Mouse (Mus musculus) common myeloid progenitor, adult 5-6 weeks (primary cell): ENCODE results near the gene Gm12830. TPM values are rescaled to one million over a fixed set of nuclear protein-coding genes. Genes with fewer than 3 reads are reported as not detected.

Experiments used
- ATAC-seq: replicated peaks from 2 replicates; pipeline ENCODE4 v1.8.0; 2016; ENCODE audit warnings: low read depth, mild to moderate bottlenecking, moderate TSS enrichment, inconsistent platforms; ENCODE audit not compliant: poor library complexity, severe bottlenecking
- total RNA-seq: library from RNA; stranded (forward); fragments of 200-1000, 187-1606 nt; gene quantifications from 2 replicates; pipeline ENCODE4 v1.2.3, GENCODE M21; 2017

The Gm12830 gene
- total RNA-seq, 1 experiment from 2014 or later: not detected

GRCm38 (mm10) chr4:114843097-114843721, 21.7 kb downstream of the Gm12830 start:
- ATAC-seq: 0 out of 2 replicates have a peak, but pooled peaks have one; percentile 18

DNA sequence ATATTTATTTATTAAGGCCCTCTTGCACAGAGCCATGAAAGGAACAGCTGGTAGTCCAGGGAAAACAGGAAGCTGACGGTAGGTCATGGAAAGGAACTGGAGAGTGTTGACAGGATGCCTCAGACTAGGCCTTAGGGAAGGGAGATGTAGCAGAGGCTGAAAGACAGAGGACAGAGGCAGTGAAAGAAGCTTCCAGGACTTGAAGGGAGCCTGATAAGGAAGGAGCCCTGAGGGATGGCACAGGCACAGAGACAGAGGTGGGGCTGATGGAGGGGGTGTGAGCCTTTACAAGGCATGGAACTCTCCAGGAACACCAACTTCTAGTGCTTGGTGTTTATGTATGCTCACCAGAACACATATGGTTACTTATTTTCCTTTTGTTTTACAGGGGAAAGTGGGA, 23.1 kb downstream of the Gm12830 start:
- ATAC-seq: no peak

DNA sequence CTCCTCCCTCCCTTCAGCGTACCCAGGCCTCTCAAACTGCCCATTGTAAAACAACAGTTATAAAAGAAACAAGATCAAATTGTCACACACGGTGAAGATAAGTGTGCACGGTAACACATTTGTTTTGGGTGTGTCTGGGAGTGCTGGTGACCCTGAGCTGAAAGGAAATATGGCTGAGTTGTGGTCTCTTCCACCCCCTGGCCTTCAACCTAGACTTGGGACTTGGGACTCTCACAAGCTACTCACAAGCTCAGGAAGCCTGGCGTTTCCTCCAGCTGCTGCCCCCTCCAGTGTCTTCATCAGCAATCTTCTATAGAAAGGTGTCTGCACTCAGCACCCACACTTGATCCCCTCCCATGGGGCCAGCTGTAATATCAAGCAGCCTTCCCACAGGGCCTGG, 24.1 kb downstream of the Gm12830 start:
- ATAC-seq: no peak

DNA sequence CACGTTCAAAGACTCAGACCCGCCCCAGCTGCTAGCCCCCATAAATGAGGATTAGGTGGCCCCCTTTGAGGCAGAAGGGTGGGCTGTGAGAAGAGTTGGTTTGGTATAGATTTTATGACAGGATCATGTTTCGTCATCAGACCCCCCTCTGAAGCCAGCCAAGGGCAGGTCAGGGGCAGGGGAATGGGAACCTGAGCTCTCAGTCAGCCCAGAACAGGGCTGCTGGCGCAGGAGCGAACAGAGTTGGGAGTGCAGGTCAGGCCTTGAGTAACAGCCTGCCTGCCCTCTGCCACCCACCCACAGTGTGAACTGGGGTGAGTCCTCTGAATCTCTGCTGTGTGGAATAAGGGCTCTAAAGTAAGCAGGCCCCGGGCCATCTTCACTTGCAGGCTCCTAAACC, 25.2 kb downstream of the Gm12830 start:
- ATAC-seq: no peak

- no peak for ATAC-seq
Observed at GRCm38 (mm10) chr4:114853968-114854367, 32.4 kb downstream of the Gm12830 start.

DNA sequence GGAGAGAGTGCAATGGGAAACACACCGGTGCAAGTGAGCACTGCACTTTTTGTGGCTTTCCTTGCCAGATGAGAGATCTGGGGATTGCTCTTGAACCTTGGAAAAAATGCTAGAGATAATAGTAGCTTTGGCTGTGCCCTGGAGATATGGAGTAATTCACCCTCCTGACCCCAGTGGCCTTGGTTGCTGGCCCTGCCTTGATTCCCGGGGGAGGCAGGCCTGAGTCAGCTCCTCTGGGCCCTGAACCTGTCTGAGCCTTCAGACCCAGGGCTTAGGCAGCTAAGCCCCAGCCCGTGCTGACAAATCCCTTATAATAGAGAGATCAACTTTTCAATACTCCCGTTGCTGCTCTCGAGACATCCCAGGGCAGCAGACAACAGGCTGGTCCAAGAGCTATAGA, 36.9 kb downstream of the Gm12830 start:
- ATAC-seq: no peak

DNA sequence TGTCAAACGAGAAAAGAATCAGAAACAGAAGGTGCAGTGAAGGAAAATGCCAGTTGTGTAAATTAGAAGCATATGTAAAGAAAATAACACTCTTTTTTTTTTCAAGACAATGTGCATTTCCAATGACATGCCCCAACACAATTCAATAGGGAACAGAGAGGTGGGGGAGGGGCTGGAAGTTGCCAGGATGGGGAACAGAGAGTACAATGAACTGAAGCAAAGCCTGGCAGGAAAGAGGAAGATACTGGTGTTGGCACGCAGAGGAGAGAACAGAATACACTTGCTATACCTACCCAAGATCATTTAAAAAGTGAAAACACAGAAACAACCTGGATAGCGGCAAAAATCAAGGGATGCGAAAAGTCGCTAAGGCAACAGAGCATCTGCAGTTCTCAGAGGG, 41.6 kb downstream of the Gm12830 start:
- ATAC-seq: no peak

DNA sequence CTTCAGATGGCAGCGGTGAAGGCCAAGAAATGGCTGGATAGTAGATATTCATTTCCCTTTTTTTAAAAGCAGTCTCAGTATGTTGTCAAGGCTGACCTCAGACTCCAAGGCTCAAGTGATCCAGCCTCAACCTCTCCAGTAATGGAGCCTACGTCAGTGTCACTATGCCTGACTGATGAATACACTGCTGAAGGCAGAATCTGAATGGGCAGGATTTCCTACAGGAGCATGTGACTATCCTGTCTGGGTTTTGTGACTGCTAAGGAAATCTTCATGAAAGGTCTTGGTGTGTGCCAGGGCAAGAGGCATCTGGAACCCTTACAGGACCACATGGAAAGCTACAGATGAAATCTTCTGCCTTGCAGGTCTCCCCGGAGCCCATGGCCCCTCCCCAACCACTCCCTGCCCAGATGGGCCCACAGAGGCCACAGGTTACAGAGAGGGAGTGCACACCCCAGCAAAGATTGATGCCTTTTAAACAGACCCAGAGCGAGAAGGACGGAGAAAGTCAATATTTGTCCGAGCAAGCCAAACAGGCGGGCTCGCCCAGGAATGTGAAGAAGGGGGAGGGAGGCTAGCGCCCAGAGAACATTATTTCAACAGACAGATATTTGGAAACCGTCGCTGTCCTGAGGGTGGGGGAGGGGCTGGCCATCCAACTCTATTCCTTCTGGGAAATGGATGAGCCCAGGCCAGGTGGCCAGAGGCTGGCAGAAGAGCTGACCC, 48.4 kb downstream of the Gm12830 start:
- no peak for ATAC-seq

DNA sequence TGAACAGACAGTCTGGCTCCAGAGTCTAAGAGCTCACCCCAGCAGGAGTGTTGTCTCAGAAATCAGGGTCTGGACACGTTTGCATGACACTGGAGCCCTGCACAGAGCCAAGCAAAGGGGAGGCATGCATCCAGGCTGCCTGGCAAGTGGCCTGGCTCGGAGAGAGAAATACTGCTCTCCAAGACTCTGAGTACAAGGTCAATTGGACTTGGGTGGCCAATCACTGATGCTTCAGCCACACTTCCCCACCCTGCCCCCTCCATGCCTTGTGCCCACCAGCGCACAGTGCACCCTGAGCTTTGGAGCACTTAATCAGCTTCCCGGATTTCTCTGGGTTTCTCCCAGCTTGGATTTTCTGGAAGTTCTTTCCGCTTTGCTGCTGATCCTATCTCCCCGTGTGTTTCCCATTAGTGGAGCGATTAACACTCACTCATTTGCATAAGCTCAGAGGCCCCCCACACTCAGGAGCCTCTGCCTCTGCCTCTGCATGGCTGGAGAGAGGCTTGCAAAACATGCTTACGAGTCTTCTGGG, 55.0 kb downstream of the Gm12830 start:
- ATAC-seq: no peak

- ATAC-seq: no peak
Observed at GRCm38 (mm10) chr4:114882232-114882631, 60.7 kb downstream of the Gm12830 start.

DNA sequence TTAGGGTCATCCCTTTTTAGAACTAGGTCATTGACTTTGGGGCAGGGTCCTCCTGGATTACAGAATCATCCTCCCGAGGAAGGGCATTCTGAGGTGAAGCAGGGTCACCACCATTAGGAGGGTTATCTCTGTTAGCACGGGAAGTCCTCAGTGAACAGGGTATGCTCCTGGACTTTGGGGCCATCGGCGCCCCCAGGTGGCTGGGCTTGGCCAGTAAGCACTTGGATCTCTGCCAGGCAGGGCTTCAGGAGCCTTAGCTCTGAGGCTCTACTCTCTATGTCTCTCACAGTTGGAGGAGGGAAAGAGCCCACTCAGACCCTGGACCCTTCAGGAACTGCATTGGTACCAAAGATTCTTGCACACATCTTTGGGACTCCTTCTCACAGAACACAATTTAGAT, 76.3 kb downstream of the Gm12830 start:
- ATAC-seq: peak; percentile 59

DNA sequence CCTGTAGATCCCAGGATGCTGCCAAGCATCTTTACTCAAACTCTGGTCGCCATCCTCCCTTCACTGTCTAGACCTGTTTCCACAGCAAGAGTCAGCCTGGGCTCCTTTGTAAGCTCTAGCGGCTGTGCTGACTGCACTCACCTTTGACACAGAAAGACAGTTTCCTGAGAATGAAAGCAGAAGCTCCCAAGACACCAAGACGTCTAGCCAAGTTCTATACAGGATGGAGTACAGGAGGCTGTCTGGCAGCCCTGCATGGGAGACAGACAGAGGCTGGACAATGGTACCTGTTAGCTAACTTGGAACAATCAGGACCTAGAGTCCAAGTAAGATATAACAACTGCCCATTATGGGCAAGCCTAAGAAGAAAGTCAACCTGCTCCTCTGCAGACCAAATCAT, 78.4 kb downstream of the Gm12830 start:
- ATAC-seq: no peak

DNA sequence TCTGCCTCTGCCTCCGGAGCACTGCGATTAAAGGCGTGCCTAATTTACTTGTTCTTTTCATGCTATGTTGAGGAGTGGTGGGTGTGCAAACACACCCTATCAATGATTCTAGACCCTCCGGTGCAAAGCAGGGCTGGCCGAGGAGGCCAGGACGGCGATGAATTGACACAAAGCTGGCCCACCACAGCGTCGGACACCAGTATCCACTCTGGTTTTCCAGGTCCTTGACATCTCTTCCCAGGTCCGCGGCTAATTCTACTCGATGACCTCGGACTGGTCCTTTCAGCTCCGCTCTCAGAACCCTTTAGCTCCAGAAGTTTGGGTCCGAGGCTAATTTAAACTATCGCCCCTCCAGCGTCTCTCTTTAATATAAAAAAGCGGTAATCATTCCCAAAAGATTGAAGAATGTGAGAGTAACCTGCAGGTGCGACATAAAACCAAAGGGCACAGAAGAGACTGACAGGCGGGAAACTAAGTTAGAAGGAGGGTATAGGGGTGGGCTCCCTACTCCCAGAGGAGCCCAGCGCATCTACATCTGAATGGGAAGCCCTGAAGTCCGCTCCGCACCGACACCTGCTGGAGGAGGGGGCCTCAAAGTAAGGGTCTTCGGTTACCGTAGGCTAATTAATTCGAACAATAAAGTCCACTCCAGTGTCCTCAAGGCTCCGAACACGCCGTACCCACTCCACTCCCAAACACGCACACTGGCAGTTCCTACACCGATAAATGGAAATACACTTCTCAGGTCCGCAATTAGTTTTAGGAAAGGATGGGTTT, 79.5 kb downstream of the Gm12830 start:
- ATAC-seq: no peak

DNA sequence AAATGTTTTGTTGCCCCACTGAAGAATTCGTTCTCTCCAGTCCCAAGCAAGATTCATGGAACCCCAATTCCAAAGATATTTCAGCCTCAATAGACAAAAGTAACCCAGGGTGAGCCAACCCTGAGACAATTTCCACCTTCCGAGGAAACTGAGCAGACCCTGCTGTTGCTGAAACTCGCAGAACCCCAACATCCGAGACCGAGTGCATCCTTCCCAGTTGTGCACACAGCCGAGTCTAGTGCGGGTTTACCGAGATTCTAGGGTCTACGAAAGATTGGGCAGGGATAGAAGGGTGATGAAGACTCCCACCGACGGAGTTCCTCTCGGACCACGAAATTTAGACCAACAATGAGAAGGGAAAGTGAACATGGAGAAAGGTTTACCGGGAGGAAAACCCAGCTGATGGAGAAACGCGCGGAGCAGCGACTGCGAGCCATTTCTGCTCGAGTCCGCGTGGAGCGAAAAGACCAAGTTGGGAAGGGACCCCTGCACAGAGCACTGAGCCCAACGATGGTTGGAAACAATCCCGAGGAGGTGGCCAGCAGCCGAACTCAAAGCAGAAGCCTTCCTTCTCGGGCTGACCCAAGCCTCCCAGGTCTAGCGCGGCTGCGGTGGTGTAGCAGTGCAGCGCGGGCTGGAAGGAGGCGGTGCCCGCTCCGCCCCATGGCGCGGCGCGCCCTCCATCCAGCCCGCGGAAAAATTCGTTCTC, 80.3 kb downstream of the Gm12830 start:
- ATAC-seq: peak; percentile 50

DNA sequence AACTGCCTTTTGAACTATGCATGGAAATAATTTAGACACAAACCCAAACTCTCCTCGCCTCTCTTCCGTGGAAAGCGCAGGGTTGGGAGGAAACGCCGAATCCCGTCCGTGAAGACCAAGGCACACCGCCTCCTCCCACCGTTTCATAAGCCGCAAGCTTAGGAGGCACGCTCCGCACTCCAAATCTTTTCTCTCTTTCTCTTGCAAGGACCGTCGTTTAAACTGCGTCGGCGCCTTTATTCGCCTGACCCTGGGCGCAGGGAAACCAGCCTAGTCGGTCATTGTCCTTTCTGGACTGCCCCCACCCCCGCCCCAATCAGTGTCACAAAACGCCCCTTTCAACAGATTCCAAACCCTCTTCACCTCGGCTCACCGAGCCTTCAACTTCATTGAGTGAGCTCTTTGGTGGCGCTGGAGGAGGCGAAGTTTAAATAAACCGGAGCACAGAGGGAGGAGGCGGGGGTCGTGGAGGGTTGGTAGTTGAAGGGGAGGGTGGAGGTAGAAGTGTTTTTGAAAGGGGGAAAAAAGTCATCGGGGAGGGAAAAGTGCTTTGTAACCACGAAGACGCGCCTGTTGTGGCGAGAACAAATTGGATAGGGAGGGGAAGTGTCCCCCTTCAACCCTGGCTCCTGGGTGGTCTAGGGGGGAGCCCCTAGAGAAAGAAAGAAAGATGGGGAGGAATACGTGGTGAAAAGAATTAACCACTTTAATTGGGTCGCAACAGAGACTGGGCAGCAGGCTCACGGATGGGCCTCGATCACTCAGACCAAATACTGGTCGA, 81.3 kb downstream of the Gm12830 start:
- ATAC-seq: no peak

- ATAC-seq: no peak
Observed at GRCm38 (mm10) chr4:114903422-114903782, 81.9 kb downstream of the Gm12830 start.

GRCm38 (mm10) chr4:114905501-114905900, 84.0 kb downstream of the Gm12830 start:
- no peak for ATAC-seq
